Mouse (Mus musculus) stomach, embryonic 14.5 days (tissue): Measurements from ENCODE around the gene Btf3. TPM values are rescaled to one million over a fixed set of nuclear protein-coding genes. Genes with fewer than 3 reads are reported as not detected.

Experiments used
- polyA plus RNA-seq: library from polyadenylated mRNA; unstranded; fragments of >200 nt; fragmentation: Nextera tagmentation; extraction: Ambion mirVana; gene quantifications from 2 replicates; pipeline ENCODE4 v1.2.1, GENCODE M21; 2014

Btf3 gene
- polyA plus RNA-seq, 1 experiment from 2014 or later: 666 TPM

Other genes with a start within 250 kb of the Btf3 start
- gene Arhgef28, start 110.6 kb downstream of the Btf3 start, polyA plus RNA-seq: 28.4 and 28.9 TPM in 2 replicates
- gene Utp15, start 54.0 kb downstream of the Btf3 start, polyA plus RNA-seq: 33.9 and 34.0 TPM in 2 replicates
- gene Ankra2, start 53.9 kb downstream of the Btf3 start, polyA plus RNA-seq: 33.2 and 33.9 TPM in 2 replicates
- gene Gm21976, start 37.1 kb downstream of the Btf3 start, polyA plus RNA-seq: not detected in 2 replicates
- gene Foxd1, start 37.2 kb upstream of the Btf3 start, polyA plus RNA-seq: not detected in 2 replicates
- gene Gm10320, start 175.0 kb upstream of the Btf3 start, polyA plus RNA-seq: 1.2 and 1.4 TPM in 2 replicates